Mouse (Mus musculus): ENCODE measurements around the gene Tmem151b. TPM values are rescaled to one million over a fixed set of nuclear protein-coding genes. Genes with fewer than 3 reads are reported as not detected.

Gene Tmem151b
- polyA plus RNA-seq, 1 experiment from 2014 or later: 2.5 TPM

DNA sequence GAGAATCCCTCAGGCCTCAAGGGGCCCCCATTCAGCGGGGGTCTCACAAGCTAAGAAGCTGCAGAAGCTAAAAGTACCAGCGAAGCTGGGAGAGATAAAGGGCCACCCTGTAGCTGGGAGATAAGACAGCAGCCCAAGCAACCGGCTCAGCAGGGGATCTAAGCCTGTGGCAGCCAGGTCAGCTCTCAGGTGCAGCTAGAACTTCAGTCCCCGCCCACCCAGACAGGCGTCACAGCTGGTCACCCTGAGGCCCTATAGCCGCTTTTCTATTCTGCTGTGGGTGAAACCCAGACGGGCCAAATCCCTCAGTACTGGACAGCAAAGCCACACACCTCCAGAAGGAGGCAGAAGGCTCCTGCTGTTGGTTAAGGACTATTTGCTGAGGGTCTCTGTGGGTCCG lies 44.0 kb upstream of the Tmem151b start:
- peak overlapping the region; percentile 100; the same call in 1 of the 2 replicates for H3K4me2 ChIP-seq (ENCODE audit: low read depth, low read length)
- 38% methylated on average over 8 of the region's 8 CpGs for WGBS
- H3K27me3 ChIP-seq (replicated peaks; ENCODE audit: control insufficient read depth, insufficient read depth, low read length): no peaks in the 10 kb centered on the region
- 0 out of 2 replicates have a peak, but pooled peaks have one; percentile 9 for ATAC-seq
- peak overlapping the region; percentile 51 for H3K9ac ChIP-seq (ENCODE audit: low read depth, low read length)
- no peak overlapping the region for H3K27ac ChIP-seq (ENCODE audit: low read length)
- peaks cover 4% of the 10 kb centered on the region; the same call in 1 of the 2 replicates for H3K36me3 ChIP-seq (ENCODE audit: control insufficient read depth, insufficient read depth, low read length)
- H3K4me3 ChIP-seq (ENCODE audit: low read length): no peak overlapping the region
- peaks cover 55% of the 10 kb centered on the region for H3K4me1 ChIP-seq (ENCODE audit: control insufficient read depth, insufficient read depth, low read length)
- no peaks in the 10 kb centered on the region for H3K9me3 ChIP-seq (ENCODE audit: control insufficient read depth, low read length)

DNA sequence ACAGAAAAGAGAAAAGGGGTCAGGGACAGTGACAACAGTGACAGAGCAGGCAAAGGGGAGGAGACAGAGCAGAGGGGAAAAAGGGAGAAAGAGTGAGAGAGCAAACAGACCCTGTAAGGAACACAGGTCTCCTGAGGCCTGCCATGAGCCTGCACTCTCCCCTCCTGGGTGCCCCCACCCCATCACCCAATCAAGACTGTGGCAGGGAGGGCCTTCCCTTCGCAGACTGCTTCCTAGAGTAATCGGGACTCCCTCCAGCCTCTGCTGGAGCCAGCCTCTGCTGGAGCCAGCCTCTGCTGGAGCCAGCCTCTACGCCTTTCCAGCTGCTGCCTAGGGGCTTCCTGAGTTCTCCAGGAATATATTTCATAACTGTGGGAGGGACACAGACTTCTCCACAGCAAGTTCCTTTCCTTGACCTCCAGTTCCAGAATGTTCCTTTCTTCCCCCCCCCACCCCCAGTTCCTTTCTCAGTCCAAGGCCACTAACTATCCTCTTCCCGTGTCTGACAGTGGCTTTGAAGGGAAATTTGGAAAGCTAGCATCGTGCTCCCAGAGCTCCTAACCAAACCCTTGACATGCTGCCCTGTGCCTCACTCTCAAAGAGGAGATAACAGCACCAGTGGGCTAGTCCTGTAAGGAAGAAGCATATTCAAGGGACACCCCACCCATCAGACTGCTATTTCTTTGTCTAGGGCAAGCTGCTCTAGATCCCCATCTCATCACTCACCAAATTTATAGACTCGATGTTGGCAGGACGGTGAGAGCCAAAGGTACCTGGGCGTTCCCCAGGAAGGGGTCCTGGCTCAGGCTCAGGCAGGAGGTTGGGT lies 43.3 kb upstream of the Tmem151b start:
- H3K9ac ChIP-seq (ENCODE audit: low read depth, low read length): peak overlapping the region; percentile 51; the same call in 1 of the 2 replicates
- peak overlapping the region; percentile 30 for H3K4me2 ChIP-seq (ENCODE audit: low read depth, low read length)
- 52% methylated on average over 8 of the region's 8 CpGs for WGBS
- peaks cover 48% of the 10 kb centered on the region for H3K4me1 ChIP-seq (ENCODE audit: control insufficient read depth, insufficient read depth, low read length)
- H3K36me3 ChIP-seq (ENCODE audit: control insufficient read depth, insufficient read depth, low read length): peaks cover 4% of the 10 kb centered on the region; the same call in 1 of the 2 replicates
- no peak for ATAC-seq
- no peaks in the 10 kb centered on the region for H3K27me3 ChIP-seq (replicated peaks; ENCODE audit: control insufficient read depth, insufficient read depth, low read length)
- H3K4me3 ChIP-seq (ENCODE audit: low read length): 0 out of 2 replicates have a peak overlapping the region, but pooled peaks have one; percentile 10
- no peaks in the 10 kb centered on the region for H3K9me3 ChIP-seq (ENCODE audit: control insufficient read depth, low read length)
- H3K27ac ChIP-seq (ENCODE audit: low read length): peak overlapping the region; percentile 41

DNA sequence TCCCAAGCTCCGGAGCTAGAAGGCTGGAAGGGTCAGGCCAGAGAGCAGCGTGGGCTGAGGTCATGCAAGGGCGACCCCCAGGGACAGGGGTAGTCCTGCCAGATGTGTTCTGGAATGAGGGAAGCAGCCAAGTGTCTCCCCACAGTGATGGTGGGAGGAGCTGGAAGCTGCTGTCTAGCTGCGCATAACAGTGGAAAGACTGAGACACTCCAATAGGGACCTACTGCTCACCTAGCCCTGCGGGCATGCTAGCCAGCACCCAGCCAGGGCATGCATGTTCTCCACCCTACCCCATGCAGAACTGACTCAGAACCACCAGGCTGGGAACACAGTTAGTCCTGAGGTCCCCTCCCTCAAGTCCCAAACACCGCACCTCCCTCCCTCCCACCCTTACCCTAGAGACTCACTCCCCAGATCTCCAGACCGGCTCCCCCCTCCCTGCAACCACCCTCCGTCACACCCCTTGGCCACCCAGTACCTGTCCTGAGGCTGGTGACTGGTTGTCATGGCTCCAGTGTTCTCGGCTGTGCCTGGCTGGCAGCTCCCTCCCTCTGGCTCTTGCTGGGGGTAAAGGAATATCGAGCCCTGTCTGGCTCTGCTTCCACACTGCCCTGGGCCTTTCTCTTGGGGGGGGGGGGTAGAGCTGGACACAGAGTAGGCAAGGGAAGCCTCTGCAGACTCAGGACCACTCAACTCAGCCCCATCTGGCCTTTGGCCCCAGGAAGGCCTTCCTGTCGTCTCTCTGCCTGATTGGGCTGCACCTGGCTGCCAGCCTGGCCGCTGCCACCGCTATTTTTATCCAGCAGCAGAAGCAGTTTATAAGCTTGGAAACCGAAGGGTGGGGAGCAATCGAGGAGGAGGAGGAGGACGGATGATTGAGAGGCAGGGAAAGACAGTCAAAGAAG lies 42.5 kb upstream of the Tmem151b start:
- no peak overlapping the region for H3K4me3 ChIP-seq (ENCODE audit: low read length)
- H3K27me3 ChIP-seq (replicated peaks; ENCODE audit: control insufficient read depth, insufficient read depth, low read length): no peaks in the 10 kb centered on the region
- peak overlapping the region; percentile 16; the same call in 1 of the 2 replicates for H3K4me2 ChIP-seq (ENCODE audit: low read depth, low read length)
- ATAC-seq: no peak
- peak overlapping the region; percentile 48 for H3K9ac ChIP-seq (ENCODE audit: low read depth, low read length)
- peaks cover 4% of the 10 kb centered on the region; the same call in 1 of the 2 replicates for H3K36me3 ChIP-seq (ENCODE audit: control insufficient read depth, insufficient read depth, low read length)
- H3K27ac ChIP-seq (ENCODE audit: low read length): peak overlapping the region; percentile 41; the same call in 1 of the 2 replicates
- 54% methylated on average over 16 of the region's 16 CpGs for WGBS
- no peaks in the 10 kb centered on the region for H3K9me3 ChIP-seq (ENCODE audit: control insufficient read depth, low read length)
- peaks cover 46% of the 10 kb centered on the region for H3K4me1 ChIP-seq (ENCODE audit: control insufficient read depth, insufficient read depth, low read length)

DNA sequence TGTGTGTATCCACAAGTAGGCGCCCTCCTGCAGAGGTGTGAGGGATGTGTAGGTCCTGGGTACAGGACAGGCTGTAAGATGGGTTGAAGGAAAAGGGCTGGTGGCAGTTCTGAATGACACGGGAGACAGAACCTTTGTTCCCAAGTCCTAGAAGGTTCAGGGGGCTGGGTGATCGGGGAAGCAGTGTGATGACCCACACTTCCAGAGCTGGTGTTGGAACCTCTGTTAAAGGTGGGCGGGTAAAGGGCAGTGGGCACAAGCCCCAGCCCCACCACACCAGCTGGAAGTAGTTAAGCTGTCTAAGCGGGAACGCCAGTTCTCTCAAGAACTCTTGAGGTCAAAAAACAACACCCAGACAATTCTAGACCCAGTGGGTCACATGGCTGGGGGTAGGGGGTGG lies 40.9 kb upstream of the Tmem151b start:
- H3K4me2 ChIP-seq (ENCODE audit: low read depth, low read length): no peak overlapping the region
- WGBS: 77% methylated on average over 6 of the region's 6 CpGs
- H3K36me3 ChIP-seq (ENCODE audit: control insufficient read depth, insufficient read depth, low read length): peaks cover 4% of the 10 kb centered on the region
- peaks cover 40% of the 10 kb centered on the region for H3K4me1 ChIP-seq (ENCODE audit: control insufficient read depth, insufficient read depth, low read length)
- no peak overlapping the region for H3K9ac ChIP-seq (ENCODE audit: low read depth, low read length)
- no peak overlapping the region for H3K27ac ChIP-seq (ENCODE audit: low read length)
- no peak for ATAC-seq
- H3K4me3 ChIP-seq (ENCODE audit: low read length): no peak overlapping the region
- no peaks in the 10 kb centered on the region for H3K9me3 ChIP-seq (ENCODE audit: control insufficient read depth, low read length)
- no peaks in the 10 kb centered on the region for H3K27me3 ChIP-seq (replicated peaks; ENCODE audit: control insufficient read depth, insufficient read depth, low read length)

DNA sequence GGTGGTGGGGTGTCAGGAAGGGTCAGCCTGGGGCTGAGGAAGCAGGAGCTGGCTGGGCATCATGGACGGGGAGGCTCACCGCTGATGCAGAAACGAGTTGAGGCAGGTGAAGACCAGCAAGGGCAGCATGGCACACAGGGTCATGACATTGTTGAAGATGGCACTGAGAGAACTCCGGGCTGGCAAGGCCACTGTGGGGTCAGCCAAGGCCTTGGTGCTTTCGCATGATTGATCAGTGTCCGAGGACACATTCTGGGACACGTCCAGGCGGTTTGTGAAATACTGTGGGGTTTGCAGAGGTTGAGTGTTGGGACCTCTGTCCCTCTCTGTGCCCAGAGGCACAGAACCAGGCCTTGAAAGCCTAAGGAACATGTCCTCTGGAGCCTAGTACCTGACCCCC lies 40.4 kb upstream of the Tmem151b start:
- Histone ChIP-seq H3K4me1 (ENCODE audit: control insufficient read depth, insufficient read depth, low read length) (peaks cover 42% of the 10 kb centered on the region), H3K9me3 (ENCODE audit: control insufficient read depth, low read length) (no peaks in the 10 kb centered on the region), H3K36me3 (ENCODE audit: control insufficient read depth, insufficient read depth, low read length) (peaks cover 4% of the 10 kb centered on the region), H3K4me3 (ENCODE audit: low read length) (no peak overlapping the region), H3K4me2 (ENCODE audit: low read depth, low read length) (no peak overlapping the region), H3K27me3 (replicated peaks; ENCODE audit: control insufficient read depth, insufficient read depth, low read length) (no peaks in the 10 kb centered on the region), H3K9ac (ENCODE audit: low read depth, low read length) (no peak overlapping the region), H3K27ac (ENCODE audit: low read length) (no peak overlapping the region)
- no peak for ATAC-seq
- 94% methylated on average over 8 of the region's 8 CpGs for WGBS

GRCm38 (mm10) chr17:45589236-45589635 lies 39.8 kb upstream of the Tmem151b start:
- peaks cover 4% of the 10 kb centered on the region for H3K36me3 ChIP-seq (ENCODE audit: control insufficient read depth, insufficient read depth, low read length)
- no peaks in the 10 kb centered on the region for H3K27me3 ChIP-seq (replicated peaks; ENCODE audit: control insufficient read depth, insufficient read depth, low read length)
- no peak overlapping the region for H3K27ac ChIP-seq (ENCODE audit: low read length)
- peaks cover 42% of the 10 kb centered on the region for H3K4me1 ChIP-seq (ENCODE audit: control insufficient read depth, insufficient read depth, low read length)
- WGBS: 95% methylated on average over 7 of the region's 7 CpGs
- no peak overlapping the region for H3K4me2 ChIP-seq (ENCODE audit: low read depth, low read length)
- no peaks in the 10 kb centered on the region for H3K9me3 ChIP-seq (ENCODE audit: control insufficient read depth, low read length)
- ATAC-seq: no peak
- H3K4me3 ChIP-seq (ENCODE audit: low read length): no peak overlapping the region
- H3K9ac ChIP-seq (ENCODE audit: low read depth, low read length): no peak overlapping the region

DNA sequence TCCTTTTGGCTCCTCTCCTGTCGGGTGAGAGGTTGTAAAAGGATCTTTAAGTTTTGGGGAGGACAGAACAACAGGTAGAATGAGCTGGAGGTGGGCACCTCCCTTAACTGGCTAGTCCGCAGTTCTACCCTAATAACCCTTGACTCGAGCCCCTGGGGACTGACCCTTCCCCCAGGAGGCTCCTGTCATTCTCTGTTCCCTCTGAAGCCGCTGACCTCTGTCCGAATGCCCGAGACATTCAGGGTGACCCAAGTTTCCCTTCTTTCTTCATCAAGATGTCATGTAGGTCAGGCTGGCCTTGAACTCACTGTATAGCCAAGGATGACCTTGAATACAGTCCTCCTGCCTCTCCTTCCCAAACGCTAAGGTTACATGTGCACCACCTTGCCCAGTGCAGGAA lies 38.9 kb upstream of the Tmem151b start:
- H3K27ac ChIP-seq (ENCODE audit: low read length): no peak overlapping the region
- H3K36me3 ChIP-seq (ENCODE audit: control insufficient read depth, insufficient read depth, low read length): peaks cover 4% of the 10 kb centered on the region
- H3K4me3 ChIP-seq (ENCODE audit: low read length): no peak overlapping the region
- no peaks in the 10 kb centered on the region for H3K9me3 ChIP-seq (ENCODE audit: control insufficient read depth, low read length)
- WGBS: 89% methylated on average over 7 of the region's 7 CpGs
- H3K4me1 ChIP-seq (ENCODE audit: control insufficient read depth, insufficient read depth, low read length): peaks cover 35% of the 10 kb centered on the region
- ATAC-seq: no peak
- no peak overlapping the region for H3K4me2 ChIP-seq (ENCODE audit: low read depth, low read length)
- no peaks in the 10 kb centered on the region for H3K27me3 ChIP-seq (replicated peaks; ENCODE audit: control insufficient read depth, insufficient read depth, low read length)
- H3K9ac ChIP-seq (ENCODE audit: low read depth, low read length): no peak overlapping the region

GRCm38 (mm10) chr17:45586449-45586837 lies 37.0 kb upstream of the Tmem151b start:
- 95% methylated on average over 3 of the region's 3 CpGs for WGBS
- peaks cover 4% of the 10 kb centered on the region for H3K36me3 ChIP-seq (ENCODE audit: control insufficient read depth, insufficient read depth, low read length)
- no peaks in the 10 kb centered on the region for H3K9me3 ChIP-seq (ENCODE audit: control insufficient read depth, low read length)
- no peak overlapping the region for H3K27ac ChIP-seq (ENCODE audit: low read length)
- no peak overlapping the region for H3K9ac ChIP-seq (ENCODE audit: low read depth, low read length)
- no peak overlapping the region for H3K4me3 ChIP-seq (ENCODE audit: low read length)
- H3K4me2 ChIP-seq (ENCODE audit: low read depth, low read length): no peak overlapping the region
- H3K4me1 ChIP-seq (ENCODE audit: control insufficient read depth, insufficient read depth, low read length): peaks cover 19% of the 10 kb centered on the region
- H3K27me3 ChIP-seq (replicated peaks; ENCODE audit: control insufficient read depth, insufficient read depth, low read length): no peaks in the 10 kb centered on the region
- ATAC-seq: no peak

All from intestine, embryonic 16.5 days (tissue).